Mouse (Mus musculus): ENCODE measurements at regions not wholly inside any gene's neighbourhood (a gene's known extent, or its start where the extent isn't known, plus 50 kb on each side); places are given as distances from the start of the nearest gene placed in this dataset.

GRCm38 (mm10) chr11:6894911-6895785 is 57.7 kb upstream of the Gm11983 start:
- no peak overlapping the region for H3K9ac ChIP-seq (replicated peaks)
- no peak overlapping the region for H3K4me3 ChIP-seq (replicated peaks)
- ATAC-seq (ENCODE audit: insufficient number of reproducible peaks, insufficient read depth, low FRiP score, low TSS enrichment, low read depth) = 0 out of 2 replicates have a peak, but pooled peaks have one; percentile 58
- WGBS = 24% methylated on average over 7 of the region's 7 CpGs
- peak overlapping the region; percentile 4; the same call in 1 of the 2 replicates for H3K27ac ChIP-seq
- H3K36me3 ChIP-seq = no peaks in the 10 kb centered on the region
- no peaks in the 10 kb centered on the region for H3K9me3 ChIP-seq
- H3K4me1 ChIP-seq (replicated peaks) = peaks cover 9% of the 10 kb centered on the region
- no peaks in the 10 kb centered on the region; the same call in 1 of the 2 replicates for H3K27me3 ChIP-seq
- H3K4me2 ChIP-seq = no peak overlapping the region

- H3K27ac ChIP-seq = no peak overlapping the region
- peaks cover 18% of the 10 kb centered on the region for H3K4me1 ChIP-seq (replicated peaks)
- H3K4me2 ChIP-seq = no peak overlapping the region
- H3K4me3 ChIP-seq (replicated peaks) = no peak overlapping the region
- no peaks in the 10 kb centered on the region; the same call in 1 of the 2 replicates for H3K27me3 ChIP-seq
- ATAC-seq (ENCODE audit: insufficient number of reproducible peaks, insufficient read depth, low FRiP score, low TSS enrichment, low read depth) = no peak
- no peaks in the 10 kb centered on the region for H3K36me3 ChIP-seq
- no peaks in the 10 kb centered on the region for H3K9me3 ChIP-seq
- WGBS = 91% methylated on average over 1 of the region's 1 CpGs
- no peak overlapping the region for H3K9ac ChIP-seq (replicated peaks)
Measured at GRCm38 (mm10) chr11:6893734-6894133, 56.3 kb upstream of the Gm11983 start.

- Histone ChIP-seq H3K9ac (replicated peaks) (no peak overlapping the region), H3K4me2 (no peak overlapping the region), H3K4me3 (replicated peaks) (no peak overlapping the region), H3K4me1 (replicated peaks) (peaks cover 20% of the 10 kb centered on the region), H3K9me3 (no peaks in the 10 kb centered on the region), H3K27me3 (no peaks in the 10 kb centered on the region; the same call in 1 of the 2 replicates), H3K27ac (no peak overlapping the region), H3K36me3 (no peaks in the 10 kb centered on the region)
- WGBS = 92% methylated on average over 3 of the region's 3 CpGs
- no peak for ATAC-seq (ENCODE audit: insufficient number of reproducible peaks, insufficient read depth, low FRiP score, low TSS enrichment, low read depth)
Measured at GRCm38 (mm10) chr11:6893063-6893462, 55.6 kb upstream of the Gm11983 start.

GRCm38 (mm10) chr11:6890450-6890849 is 53.0 kb upstream of the Gm11983 start:
- Histone ChIP-seq H3K27ac (no peak overlapping the region), H3K9ac (replicated peaks) (no peak overlapping the region), H3K36me3 (no peaks in the 10 kb centered on the region), H3K4me3 (replicated peaks) (no peak overlapping the region), H3K4me1 (replicated peaks) (peaks cover 20% of the 10 kb centered on the region), H3K4me2 (no peak overlapping the region), H3K9me3 (no peaks in the 10 kb centered on the region), H3K27me3 (no peaks in the 10 kb centered on the region; the same call in 1 of the 2 replicates)
- 59% methylated on average over 5 of the region's 5 CpGs for WGBS
- no peak for ATAC-seq (ENCODE audit: insufficient number of reproducible peaks, insufficient read depth, low FRiP score, low TSS enrichment, low read depth)

- Histone ChIP-seq H3K4me3 (replicated peaks) (no peak overlapping the region), H3K9me3 (no peaks in the 10 kb centered on the region), H3K4me2 (no peak overlapping the region), H3K27me3 (no peaks in the 10 kb centered on the region; the same call in 1 of the 2 replicates), H3K27ac (0 out of 2 replicates have a peak overlapping the region, but pooled peaks have one; percentile 29), H3K4me1 (replicated peaks) (peaks cover 15% of the 10 kb centered on the region), H3K36me3 (no peaks in the 10 kb centered on the region), H3K9ac (replicated peaks) (no peak overlapping the region)
- no peak for ATAC-seq (ENCODE audit: insufficient number of reproducible peaks, insufficient read depth, low FRiP score, low TSS enrichment, low read depth)
- WGBS = 33% methylated on average over 8 of the region's 8 CpGs
Measured at GRCm38 (mm10) chr11:6889660-6890185, 52.3 kb upstream of the Gm11983 start.

- Histone ChIP-seq H3K27me3 (no peaks in the 10 kb centered on the region; the same call in 1 of the 2 replicates), H3K4me3 (replicated peaks) (no peak overlapping the region), H3K36me3 (no peaks in the 10 kb centered on the region), H3K4me1 (replicated peaks) (peaks cover 12% of the 10 kb centered on the region), H3K9me3 (no peaks in the 10 kb centered on the region), H3K4me2 (no peak overlapping the region), H3K9ac (replicated peaks) (no peak overlapping the region), H3K27ac (no peak overlapping the region)
- 77% methylated on average over 5 of the region's 5 CpGs for WGBS
- ATAC-seq (ENCODE audit: insufficient number of reproducible peaks, insufficient read depth, low FRiP score, low TSS enrichment, low read depth) = no peak; the same call in 1 of the 2 replicates
Measured at GRCm38 (mm10) chr11:6889120-6889519, 51.7 kb upstream of the Gm11983 start.

Data from limb, embryonic 12.5 days (tissue).